Mouse (Mus musculus): Measurements from ENCODE around the gene Tbca.

The Tbca gene

DNA sequence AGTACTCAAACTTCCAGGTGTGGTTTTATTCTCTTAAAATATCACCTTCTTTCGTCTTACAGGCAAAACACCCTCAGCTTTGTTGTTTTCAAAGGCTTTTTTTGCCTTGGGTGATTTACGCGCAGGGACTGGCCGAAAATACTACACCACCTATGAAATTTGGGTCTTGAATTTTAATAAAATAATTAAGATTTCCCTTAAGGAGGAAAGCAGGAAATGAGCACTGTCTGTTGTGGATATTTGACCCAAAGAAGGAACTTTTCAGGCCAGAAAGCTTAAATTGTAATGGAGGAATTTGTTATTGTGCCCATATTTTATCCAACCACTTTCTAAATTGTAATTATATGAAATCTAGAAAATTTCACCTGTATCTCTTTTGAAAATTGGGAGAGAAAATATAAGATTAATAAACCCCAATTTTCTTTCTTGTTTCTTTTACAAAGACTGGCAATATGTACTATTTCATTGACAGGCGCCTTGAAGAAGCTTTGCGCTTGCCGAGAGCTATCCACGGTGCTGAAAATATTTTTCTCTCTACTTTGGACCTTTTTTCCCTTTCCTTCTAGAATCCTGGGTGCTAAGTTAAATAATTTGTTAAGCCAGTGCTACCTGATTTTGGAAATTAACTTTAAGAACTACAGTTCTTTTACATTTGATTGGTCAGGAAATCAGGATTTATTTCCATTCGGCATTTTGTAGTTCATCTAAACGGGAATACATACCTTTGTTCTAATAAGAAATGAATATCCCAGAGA is 89.5 kb downstream of the Tbca start:
- DNase-seq (ENCODE audit: low read depth, low spot score) = no peak

DNA sequence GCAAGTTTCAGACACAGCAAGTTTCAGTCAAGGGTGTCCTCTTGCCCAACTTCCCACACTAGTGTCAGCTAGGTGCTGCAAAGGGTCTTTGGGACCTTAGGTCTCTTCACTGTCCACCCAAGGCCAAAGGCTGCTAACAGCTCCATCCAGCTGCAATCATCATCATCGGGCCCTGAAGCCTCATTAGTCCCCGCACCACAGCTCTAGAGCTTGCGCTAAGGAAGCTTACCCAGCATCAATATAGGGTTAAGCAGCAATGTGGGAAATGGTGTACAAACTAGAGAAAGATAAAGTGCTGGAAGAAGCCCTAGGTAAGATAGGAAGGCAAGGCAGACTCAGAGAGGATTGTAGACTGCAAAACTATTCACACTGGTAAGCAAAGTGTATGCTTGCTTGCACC is 92.5 kb downstream of the Tbca start:
- DNase-seq (ENCODE audit: low read depth, low spot score) = no peak

- no peak for DNase-seq (ENCODE audit: low read depth, low spot score)
Measured at GRCm38 (mm10) chr13:94882221-94882620, 93.5 kb downstream of the Tbca start.

DNA sequence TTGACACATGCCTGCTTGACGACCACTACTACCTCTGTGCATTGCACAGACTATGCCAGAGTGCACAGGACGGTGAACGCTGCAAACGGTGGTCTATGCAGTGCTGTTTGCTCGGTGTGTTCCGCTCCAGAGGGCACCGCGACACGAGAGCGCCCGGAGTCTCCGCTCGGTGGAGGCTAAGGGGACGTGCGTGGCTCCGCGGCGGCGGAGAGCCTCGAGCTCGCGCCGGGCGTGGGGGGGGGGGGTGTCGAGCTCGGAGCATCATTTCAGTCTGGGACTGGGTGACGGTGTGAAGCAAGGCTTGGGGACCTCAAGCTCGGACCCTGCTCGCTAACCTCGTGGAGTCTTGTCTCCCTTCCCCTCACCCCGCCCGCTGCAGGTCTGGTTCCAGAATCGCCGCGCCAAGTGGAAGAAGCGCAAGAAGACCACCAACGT is 94.0 kb downstream of the Tbca start:
- DNase-seq (ENCODE audit: low read depth, low spot score) = no peak

DNA sequence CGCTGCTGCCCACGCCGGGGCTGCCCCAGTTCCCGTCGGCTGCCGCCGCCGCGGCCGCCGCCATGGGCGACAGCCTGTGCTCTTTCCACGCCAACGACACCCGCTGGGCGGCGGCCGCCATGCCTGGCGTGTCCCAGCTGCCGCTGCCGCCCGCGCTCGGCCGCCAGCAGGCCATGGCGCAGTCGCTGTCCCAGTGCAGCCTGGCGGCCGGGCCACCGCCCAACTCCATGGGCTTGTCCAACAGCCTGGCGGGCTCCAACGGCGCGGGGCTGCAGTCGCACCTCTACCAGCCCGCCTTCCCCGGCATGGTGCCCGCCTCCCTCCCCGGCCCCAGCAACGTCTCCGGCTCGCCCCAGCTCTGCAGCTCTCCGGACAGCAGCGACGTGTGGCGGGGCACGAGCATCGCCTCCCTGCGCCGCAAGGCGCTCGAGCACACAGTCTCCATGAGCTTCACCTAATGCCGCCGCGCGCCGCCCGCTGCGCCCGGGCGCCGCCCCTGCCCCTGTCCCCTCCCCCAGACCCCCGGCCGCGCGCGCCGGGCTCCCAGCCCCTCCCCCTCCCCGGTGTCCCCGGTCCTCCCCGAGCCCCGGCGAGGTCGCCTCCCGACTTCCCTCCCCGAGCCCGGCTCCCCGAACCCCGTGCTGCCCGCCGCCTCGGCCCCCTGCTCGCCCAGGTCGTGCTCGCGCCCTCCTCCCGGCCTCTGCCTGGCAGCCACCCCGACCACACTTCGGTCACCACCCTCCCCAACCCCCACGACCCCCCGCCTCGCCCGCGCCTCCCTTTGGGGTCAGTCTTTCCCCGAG is 94.7 kb downstream of the Tbca start:
- no peak for DNase-seq (ENCODE audit: low read depth, low spot score)

- no peak for DNase-seq (ENCODE audit: low read depth, low spot score)
Measured at GRCm38 (mm10) chr13:94883966-94884960, 95.6 kb downstream of the Tbca start.

DNA sequence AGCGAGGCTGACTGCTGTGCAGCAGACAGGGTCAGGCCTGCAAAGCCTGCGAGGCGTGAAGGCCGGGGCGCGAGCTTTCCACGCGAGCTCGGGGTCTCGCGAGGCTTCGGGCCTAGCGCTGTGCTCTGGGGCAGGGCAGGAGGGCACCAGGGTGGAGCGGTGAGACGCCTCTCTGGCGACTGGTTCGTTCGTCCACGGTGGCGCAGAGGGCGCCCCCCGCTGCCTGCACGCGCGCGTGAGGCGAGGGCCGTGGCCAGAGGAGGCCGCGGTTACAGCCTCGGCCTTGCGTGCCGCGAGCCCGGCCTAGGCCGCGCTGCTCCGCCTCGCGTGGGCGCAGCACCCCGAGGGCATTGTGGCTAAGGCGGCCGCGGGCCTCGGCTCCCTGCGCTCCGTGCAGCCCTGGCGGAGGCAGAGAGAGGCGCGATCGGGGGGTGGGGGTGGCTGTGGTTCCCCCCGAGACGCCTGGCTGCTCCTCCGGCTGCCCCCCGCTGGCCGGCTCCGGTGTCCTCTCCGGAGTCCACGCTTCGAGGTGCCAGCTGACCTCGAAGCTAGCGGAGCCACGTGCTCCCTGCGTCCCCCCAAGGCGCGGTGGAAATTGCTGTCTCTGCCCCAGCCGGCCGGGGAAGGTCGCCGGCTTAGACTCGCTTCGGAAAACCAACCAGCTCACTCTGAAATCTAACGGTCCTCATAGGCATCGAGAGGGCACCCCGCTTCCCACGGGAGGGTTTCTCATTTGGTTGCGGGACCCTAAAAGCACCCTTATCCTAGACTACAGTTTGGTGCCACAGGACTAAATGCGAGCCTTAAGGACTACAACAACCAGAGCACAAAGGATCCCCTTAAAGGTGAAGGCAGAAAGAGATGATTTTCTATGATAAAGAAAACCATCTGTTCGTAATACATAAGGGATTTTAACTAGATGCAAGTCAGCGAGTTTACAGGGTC is 96.9 kb downstream of the Tbca start:
- DNase-seq (ENCODE audit: low read depth, low spot score) = no peak
